Mouse (Mus musculus): ENCODE measurements around the gene Zbtb20. TPM values are rescaled to one million over a fixed set of nuclear protein-coding genes. Genes with fewer than 3 reads are reported as not detected.
A peak's percentile ranks its signal among the peaks of the same experiment; 100 is the strongest.

The Zbtb20 gene
- polyA plus RNA-seq, 1 experiment from 2014 or later = 24.0 TPM

DNA sequence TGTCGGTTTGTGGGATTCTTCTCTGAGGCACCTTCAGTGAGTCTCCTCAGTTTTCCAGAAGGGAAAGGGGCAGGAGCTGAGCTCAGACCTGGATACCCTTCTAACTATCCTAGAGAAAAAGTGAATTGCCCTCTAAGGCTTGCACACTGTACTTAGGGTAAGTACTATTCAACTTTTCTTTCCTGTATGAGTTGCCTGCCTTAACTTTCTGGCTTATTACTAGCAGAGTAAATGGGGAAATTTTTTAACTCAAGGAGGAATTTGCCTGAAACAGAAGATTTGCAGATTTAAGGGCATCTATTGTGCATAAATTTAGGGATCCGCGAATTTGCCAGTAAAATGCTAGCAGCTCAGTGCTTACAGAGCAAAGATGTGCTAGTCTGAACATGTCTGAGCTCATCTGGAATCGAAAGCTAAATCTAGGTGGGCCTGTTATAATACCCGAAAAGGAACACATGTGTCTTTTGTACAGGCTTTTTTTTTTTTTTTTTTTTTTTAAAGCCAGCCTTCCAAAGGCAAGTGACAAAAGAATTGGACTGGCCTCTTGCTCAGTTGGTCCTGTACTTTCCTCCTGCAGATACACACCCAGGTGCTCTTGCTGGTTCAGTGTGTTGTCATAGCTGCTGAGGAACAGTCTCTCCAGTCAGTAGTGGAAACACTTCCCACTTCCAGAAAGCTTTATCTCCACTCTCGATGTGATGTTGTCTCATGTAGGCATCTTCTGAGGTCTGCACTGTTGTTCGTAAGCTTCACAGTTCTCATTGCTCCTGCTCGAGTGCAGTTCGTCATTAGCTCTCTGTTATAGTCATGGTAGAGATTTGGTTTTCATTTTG lies 632.7 kb downstream of the Zbtb20 start:
- no peak overlapping the region for H3K4me3 ChIP-seq (replicated peaks)
- H3K4me2 ChIP-seq (replicated peaks) = no peak overlapping the region
- peaks cover 15% of the 10 kb centered on the region; the same call in 1 of the 2 replicates for H3K4me1 ChIP-seq
- no peak overlapping the region for H3K9ac ChIP-seq
- H3K36me3 ChIP-seq = no peaks in the 10 kb centered on the region
- H3K27ac ChIP-seq (replicated peaks) = 0 out of 2 replicates have a peak overlapping the region, but pooled peaks have one; percentile 39
- no peak for ATAC-seq (ENCODE audit: insufficient number of reproducible peaks, low FRiP score, low TSS enrichment, low read depth)
- no peaks in the 10 kb centered on the region for H3K9me3 ChIP-seq (replicated peaks)
- H3K27me3 ChIP-seq = no peaks in the 10 kb centered on the region
- WGBS = 54% methylated on average over 9 of the region's 9 CpGs

DNA sequence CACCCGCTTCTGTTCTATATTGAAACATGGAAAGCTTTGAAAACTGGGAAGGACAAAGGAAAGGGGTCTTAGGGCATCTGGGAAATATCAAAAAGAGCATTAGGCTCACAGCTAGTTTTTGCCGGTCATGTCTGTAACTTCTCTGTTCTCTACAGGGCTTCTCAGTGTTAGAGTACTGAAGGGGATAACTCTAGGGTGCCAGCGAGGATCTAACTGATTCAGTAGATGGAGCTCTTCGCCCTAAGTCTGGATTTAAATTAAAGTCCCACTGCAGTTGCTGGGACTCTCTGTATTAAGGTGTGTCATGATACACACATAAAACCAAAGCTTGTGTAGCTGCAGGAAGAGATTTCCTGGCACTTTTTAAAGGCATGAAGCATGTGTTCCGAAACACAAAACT lies 634.8 kb downstream of the Zbtb20 start:
- Histone ChIP-seq H3K36me3 (no peaks in the 10 kb centered on the region), H3K27ac (replicated peaks) (no peak overlapping the region), H3K27me3 (no peaks in the 10 kb centered on the region), H3K4me3 (replicated peaks) (no peak overlapping the region), H3K9ac (no peak overlapping the region), H3K9me3 (replicated peaks) (no peaks in the 10 kb centered on the region), H3K4me1 (peaks cover 12% of the 10 kb centered on the region; the same call in 1 of the 2 replicates), H3K4me2 (replicated peaks) (no peak overlapping the region)
- WGBS = 58% methylated on average over 5 of the region's 5 CpGs
- ATAC-seq (ENCODE audit: insufficient number of reproducible peaks, low FRiP score, low TSS enrichment, low read depth) = no peak

DNA sequence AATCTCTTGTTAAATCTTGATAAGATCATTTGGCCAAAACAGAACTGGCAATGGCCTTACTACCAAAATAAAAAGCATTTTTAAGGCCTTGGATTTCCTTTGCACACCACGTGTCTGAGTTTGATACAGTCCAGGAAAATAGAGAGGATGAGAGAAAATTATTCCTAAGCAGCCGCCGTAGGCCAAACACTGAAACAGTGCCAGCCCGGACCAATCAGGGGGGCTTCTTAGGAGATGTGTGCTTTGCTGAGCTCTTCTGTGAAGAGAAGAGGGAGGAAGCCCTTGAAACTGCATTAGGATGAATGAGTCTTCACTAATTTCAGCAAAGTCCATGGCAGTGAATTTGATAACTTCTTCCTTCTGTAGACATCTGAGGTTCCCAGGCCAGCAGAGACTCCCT lies 635.9 kb downstream of the Zbtb20 start:
- H3K9ac ChIP-seq = no peak overlapping the region
- no peaks in the 10 kb centered on the region for H3K9me3 ChIP-seq (replicated peaks)
- H3K27ac ChIP-seq (replicated peaks) = no peak overlapping the region
- no peaks in the 10 kb centered on the region for H3K36me3 ChIP-seq
- H3K27me3 ChIP-seq = no peaks in the 10 kb centered on the region
- ATAC-seq (ENCODE audit: insufficient number of reproducible peaks, low FRiP score, low TSS enrichment, low read depth) = no peak
- peaks cover 6% of the 10 kb centered on the region; the same call in 1 of the 2 replicates for H3K4me1 ChIP-seq
- no peak overlapping the region for H3K4me3 ChIP-seq (replicated peaks)
- WGBS = 76% methylated on average over 4 of the region's 4 CpGs
- H3K4me2 ChIP-seq (replicated peaks) = no peak overlapping the region

DNA sequence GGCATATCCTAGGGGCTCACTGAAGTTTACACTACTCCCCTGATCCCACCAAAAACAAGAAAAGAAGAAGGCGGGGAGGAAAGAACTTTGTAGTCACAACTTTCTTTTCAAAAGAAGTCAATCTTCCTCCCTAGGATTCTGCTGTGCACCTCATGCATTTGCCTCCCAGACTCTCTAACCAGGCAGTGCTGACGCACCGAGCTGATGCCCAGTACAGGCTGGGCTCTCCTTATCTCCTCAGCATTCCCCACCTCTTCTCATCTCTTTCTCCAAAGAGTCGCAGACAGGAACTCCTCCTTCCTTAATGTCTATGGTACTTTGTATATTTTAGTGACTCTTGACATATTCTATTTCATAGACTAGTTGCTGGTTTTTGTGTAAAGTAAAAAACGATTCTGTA lies 638.3 kb downstream of the Zbtb20 start:
- no peak for ATAC-seq (ENCODE audit: insufficient number of reproducible peaks, low FRiP score, low TSS enrichment, low read depth)
- Histone ChIP-seq H3K4me3 (replicated peaks) (no peak overlapping the region), H3K4me2 (replicated peaks) (no peak overlapping the region), H3K4me1 (no peaks in the 10 kb centered on the region), H3K9ac (no peak overlapping the region), H3K27ac (replicated peaks) (no peak overlapping the region), H3K27me3 (no peaks in the 10 kb centered on the region), H3K36me3 (no peaks in the 10 kb centered on the region), H3K9me3 (replicated peaks) (no peaks in the 10 kb centered on the region)
- 83% methylated on average over 5 of the region's 5 CpGs for WGBS

DNA sequence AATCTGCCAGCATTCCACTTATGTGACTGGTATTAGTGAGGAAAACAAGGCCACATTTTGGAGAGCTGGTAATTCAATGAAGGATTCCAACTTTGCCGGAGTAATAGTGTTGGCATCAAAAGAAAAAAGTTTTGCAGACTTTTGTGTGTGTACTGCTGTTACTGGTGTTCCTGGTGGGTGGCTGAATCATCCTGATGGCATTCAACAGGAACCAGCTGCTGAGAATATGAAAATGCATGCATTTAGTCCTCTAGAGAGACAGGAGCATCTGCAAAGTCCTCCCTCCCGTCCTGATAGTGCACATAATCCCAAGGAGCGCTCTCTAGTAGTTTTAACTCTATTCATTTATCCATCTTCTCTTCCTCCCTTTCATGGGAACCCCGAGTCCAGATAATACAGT lies 639.9 kb downstream of the Zbtb20 start:
- Histone ChIP-seq H3K36me3 (no peaks in the 10 kb centered on the region), H3K9ac (no peak overlapping the region), H3K27me3 (no peaks in the 10 kb centered on the region), H3K4me3 (replicated peaks) (no peak overlapping the region), H3K9me3 (replicated peaks) (no peaks in the 10 kb centered on the region), H3K4me2 (replicated peaks) (no peak overlapping the region), H3K27ac (replicated peaks) (no peak overlapping the region), H3K4me1 (no peaks in the 10 kb centered on the region)
- ATAC-seq (ENCODE audit: insufficient number of reproducible peaks, low FRiP score, low TSS enrichment, low read depth) = no peak
- WGBS = 59% methylated on average over 4 of the region's 4 CpGs

DNA sequence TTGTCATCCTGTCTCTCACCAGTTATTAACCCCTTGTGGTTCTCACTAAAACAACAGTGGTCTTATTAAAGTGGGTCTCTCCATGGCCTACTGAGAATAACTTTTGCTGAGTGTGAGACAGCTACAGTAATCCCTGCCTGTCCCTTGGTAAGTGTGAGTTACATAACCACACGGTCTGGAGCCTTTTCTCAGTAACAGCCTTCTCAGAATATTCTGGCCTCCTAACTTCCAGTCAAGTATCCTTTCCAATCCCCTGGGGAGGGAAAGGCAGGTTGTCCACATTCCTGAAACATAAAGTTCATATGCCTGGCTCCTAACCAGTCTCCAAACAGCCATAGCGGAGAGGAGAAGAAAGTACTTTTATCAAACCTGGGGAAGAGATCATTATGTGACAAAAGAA lies 644.6 kb downstream of the Zbtb20 start:
- Histone ChIP-seq H3K27me3 (no peaks in the 10 kb centered on the region), H3K4me3 (replicated peaks) (no peak overlapping the region), H3K4me1 (no peaks in the 10 kb centered on the region), H3K27ac (replicated peaks) (no peak overlapping the region), H3K4me2 (replicated peaks) (no peak overlapping the region), H3K36me3 (no peaks in the 10 kb centered on the region), H3K9ac (no peak overlapping the region), H3K9me3 (replicated peaks) (no peaks in the 10 kb centered on the region)
- no peak for ATAC-seq (ENCODE audit: insufficient number of reproducible peaks, low FRiP score, low TSS enrichment, low read depth)
- WGBS = 64% methylated on average over 2 of the region's 2 CpGs

DNA sequence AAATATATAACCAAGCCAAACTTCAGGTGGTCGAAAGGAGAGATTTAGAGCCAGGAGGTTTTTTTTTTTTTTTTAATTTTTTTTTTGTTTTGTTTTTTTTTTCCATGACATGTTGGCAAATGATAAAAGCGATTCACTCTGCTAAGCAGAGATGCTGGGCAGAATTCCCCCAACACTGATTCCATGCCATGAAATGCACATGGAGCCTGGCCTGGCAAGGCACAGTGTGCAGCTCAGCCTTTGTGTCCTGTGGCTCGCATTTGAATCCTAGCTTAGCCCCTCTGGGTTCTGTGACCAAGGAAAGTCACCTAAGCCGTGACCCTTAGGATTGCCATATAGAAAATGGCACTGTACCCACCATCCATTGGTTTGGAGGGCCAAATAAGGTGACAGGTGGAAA lies 646.8 kb downstream of the Zbtb20 start:
- no peak for ATAC-seq (ENCODE audit: insufficient number of reproducible peaks, low FRiP score, low TSS enrichment, low read depth)
- Histone ChIP-seq H3K4me2 (replicated peaks) (no peak overlapping the region), H3K36me3 (no peaks in the 10 kb centered on the region), H3K9me3 (replicated peaks) (no peaks in the 10 kb centered on the region), H3K27me3 (no peaks in the 10 kb centered on the region), H3K4me3 (replicated peaks) (no peak overlapping the region), H3K27ac (replicated peaks) (no peak overlapping the region), H3K4me1 (no peaks in the 10 kb centered on the region), H3K9ac (no peak overlapping the region)
- 79% methylated on average over 4 of the region's 4 CpGs for WGBS

DNA sequence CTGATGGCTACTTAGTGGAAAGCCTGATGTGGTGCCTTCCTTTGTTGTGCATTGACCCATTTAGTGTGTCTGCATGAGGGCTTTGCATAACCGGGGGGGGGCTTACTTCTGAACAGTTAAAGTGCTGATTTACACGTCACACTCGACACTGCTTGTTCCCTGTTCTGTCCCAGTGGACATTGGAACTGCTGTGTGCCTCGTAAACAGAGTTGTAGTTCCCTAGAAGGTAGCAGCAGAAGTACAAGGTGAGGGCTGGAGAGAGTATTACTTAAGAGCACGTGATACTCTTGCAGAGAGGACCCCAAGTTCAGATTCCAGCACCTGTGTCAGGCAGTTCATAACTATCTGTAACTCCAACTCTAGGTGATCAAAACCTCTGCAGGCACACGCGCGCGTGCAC lies 648.5 kb downstream of the Zbtb20 start:
- Histone ChIP-seq H3K27me3 (no peaks in the 10 kb centered on the region), H3K4me3 (replicated peaks) (no peak overlapping the region), H3K4me2 (replicated peaks) (no peak overlapping the region), H3K27ac (replicated peaks) (no peak overlapping the region), H3K4me1 (no peaks in the 10 kb centered on the region), H3K36me3 (no peaks in the 10 kb centered on the region), H3K9ac (no peak overlapping the region), H3K9me3 (replicated peaks) (no peaks in the 10 kb centered on the region)
- 88% methylated on average over 9 of the region's 9 CpGs for WGBS
- no peak for ATAC-seq (ENCODE audit: insufficient number of reproducible peaks, low FRiP score, low TSS enrichment, low read depth)

DNA sequence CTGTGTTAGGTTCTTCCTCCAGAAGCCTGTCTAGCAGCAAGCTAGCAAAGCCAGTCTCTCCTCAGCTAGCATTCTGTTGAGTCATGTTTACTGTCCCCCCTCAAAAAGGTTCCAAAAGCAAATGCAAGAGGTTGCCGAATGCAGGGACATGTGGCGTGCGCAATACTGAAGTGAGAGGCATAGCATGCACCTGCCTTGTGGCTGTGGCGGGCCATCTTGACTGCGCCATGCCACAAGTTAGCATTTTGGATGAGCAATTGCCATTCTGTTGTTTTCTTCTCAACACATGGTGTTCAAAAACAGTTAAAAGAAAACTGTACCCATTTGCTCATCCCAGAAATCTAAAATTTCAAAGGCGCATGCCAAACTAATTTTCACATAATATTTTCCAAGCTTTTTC lies 649.9 kb downstream of the Zbtb20 start:
- Histone ChIP-seq H3K27ac (replicated peaks) (no peak overlapping the region), H3K4me1 (no peaks in the 10 kb centered on the region), H3K27me3 (no peaks in the 10 kb centered on the region), H3K4me2 (replicated peaks) (no peak overlapping the region), H3K36me3 (no peaks in the 10 kb centered on the region), H3K9ac (no peak overlapping the region), H3K4me3 (replicated peaks) (no peak overlapping the region), H3K9me3 (replicated peaks) (no peaks in the 10 kb centered on the region)
- no peak for ATAC-seq (ENCODE audit: insufficient number of reproducible peaks, low FRiP score, low TSS enrichment, low read depth)
- WGBS = 86% methylated on average over 6 of the region's 6 CpGs

DNA sequence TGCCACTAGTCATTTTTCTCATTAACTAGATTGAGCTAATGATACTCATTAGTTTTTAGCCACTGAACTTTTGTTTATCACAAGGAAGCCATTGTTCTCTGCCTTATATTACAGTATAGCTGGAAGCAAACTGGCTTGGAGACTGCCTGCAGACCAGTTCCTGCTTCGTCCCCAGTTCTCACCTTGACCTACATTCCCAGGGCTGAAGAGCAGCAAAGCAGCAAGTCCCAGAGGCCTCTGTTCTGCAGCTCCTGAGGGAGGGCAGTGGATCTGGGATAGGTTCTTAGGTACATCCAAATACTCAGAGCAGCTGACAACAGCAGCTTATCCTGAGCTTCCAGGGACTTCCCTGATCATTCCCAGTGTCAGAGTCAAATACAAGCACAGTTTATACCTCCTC lies 652.6 kb downstream of the Zbtb20 start:
- no peaks in the 10 kb centered on the region for H3K36me3 ChIP-seq
- ATAC-seq (ENCODE audit: insufficient number of reproducible peaks, low FRiP score, low TSS enrichment, low read depth) = no peak

DNA sequence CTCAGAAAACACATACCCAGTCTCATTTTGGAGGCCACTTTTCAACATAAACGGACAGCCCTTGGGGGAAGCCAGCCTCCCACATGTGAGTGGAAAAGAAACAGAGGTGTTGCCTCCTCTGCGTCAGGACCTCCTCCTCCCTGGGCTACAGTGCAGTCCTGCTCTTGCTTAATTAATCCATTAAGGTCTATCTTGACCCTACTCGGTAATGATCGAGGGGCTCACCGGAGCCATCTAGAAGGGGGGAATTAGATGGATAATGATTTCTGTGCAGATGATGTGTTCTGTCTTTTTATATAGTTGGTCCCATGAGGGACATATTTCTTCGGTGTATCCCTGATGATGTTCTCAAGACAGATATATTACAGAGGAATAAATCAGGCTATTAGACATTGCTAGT lies 655.6 kb downstream of the Zbtb20 start:
- no peak for ATAC-seq (ENCODE audit: insufficient number of reproducible peaks, low FRiP score, low TSS enrichment, low read depth)
- 80% methylated on average over 6 of the region's 6 CpGs for WGBS
- no peak overlapping the region for H3K4me2 ChIP-seq (replicated peaks)

More for the DNA sequence above, 652.6 kb downstream of the Zbtb20 start:
- H3K27ac ChIP-seq (replicated peaks) = no peak overlapping the region
- H3K9ac ChIP-seq = no peak overlapping the region
- no peaks in the 10 kb centered on the region for H3K27me3 ChIP-seq
- no peak overlapping the region for H3K4me3 ChIP-seq (replicated peaks)
- H3K4me1 ChIP-seq = no peaks in the 10 kb centered on the region
- no peaks in the 10 kb centered on the region for H3K9me3 ChIP-seq (replicated peaks)
- no peak overlapping the region for H3K4me2 ChIP-seq (replicated peaks)
- 38% methylated on average over 1 of the region's 1 CpGs for WGBS

DNA sequence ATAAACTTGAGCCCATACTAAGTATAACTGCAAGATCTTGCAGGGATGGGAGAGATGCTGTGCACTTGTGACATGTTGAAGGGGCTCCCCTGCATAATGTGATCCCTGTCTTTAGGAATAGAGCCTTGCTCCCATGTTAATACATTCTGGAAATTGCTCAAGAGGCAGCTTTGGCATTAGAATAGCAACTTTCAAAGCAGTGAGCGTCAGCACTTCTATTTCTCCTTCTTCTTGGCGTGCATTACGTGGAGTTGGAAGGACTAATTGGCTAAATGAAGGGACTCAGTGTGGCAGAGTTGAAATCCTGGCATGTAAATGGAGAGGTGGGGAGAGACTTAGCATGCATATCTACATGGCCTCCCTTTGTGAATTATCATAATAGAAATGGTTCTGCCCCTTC lies 658.4 kb downstream of the Zbtb20 start:
- no peak overlapping the region for H3K4me2 ChIP-seq (replicated peaks)
- 76% methylated on average over 3 of the region's 3 CpGs for WGBS
- no peaks in the 10 kb centered on the region for H3K4me1 ChIP-seq
- H3K27ac ChIP-seq (replicated peaks) = no peak overlapping the region
- no peak overlapping the region for H3K9ac ChIP-seq
- no peak for ATAC-seq (ENCODE audit: insufficient number of reproducible peaks, low FRiP score, low TSS enrichment, low read depth)
- H3K36me3 ChIP-seq = no peaks in the 10 kb centered on the region
- no peaks in the 10 kb centered on the region for H3K9me3 ChIP-seq (replicated peaks)
- no peaks in the 10 kb centered on the region for H3K27me3 ChIP-seq
- no peak overlapping the region for H3K4me3 ChIP-seq (replicated peaks)

More for the DNA sequence above, 655.6 kb downstream of the Zbtb20 start:
- Histone ChIP-seq H3K9ac (no peak overlapping the region), H3K4me3 (replicated peaks) (no peak overlapping the region), H3K4me1 (no peaks in the 10 kb centered on the region), H3K27me3 (no peaks in the 10 kb centered on the region), H3K27ac (replicated peaks) (no peak overlapping the region), H3K9me3 (replicated peaks) (no peaks in the 10 kb centered on the region), H3K36me3 (no peaks in the 10 kb centered on the region)

Measured in embryonic facial prominence, embryonic 15.5 days (tissue).